Mouse (Mus musculus): ENCODE data around the gene Tsen34.

GRCm38 (mm10) chr7:3665215-3666114 is 27.2 kb upstream of the Tsen34 start, which contains the start of gene Leng1:
- no peak for TF ChIP-seq CTCF (IDR thresholded peaks at IDR 0.05; ENCODE audit: low read depth)
- no peak for TF ChIP-seq EP300 (IDR thresholded peaks at IDR 0.05; ENCODE audit: low read depth)
